Mouse (Mus musculus): ENCODE measurements around the gene Clk4. TPM values are rescaled to one million over a fixed set of nuclear protein-coding genes. Genes with fewer than 3 reads are reported as not detected.

Clk4 gene
- total RNA-seq, 1 experiment from 2014 or later = 457 TPM

DNA sequence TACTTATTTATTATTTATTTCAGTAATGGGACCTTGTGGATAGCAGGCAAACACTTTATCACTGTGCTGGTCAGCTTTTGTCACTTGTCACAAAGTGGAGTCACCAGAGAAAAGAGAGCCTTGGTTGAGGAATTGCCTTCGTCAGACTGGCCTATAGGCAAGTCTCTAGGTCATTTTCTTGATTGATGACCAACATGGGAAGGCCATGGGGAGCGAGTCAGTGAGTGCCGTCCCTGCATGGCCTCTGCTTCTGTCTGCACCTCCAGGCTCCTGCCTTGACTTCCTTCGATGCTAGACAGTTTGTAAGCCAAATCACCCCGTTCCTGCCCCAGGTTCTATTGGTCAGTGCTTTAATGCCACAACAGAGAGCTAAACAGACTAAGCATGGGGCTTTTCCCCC, 40.9 kb downstream of the Clk4 start:
- ATAC-seq (replicated peaks; ENCODE audit: insufficient number of reproducible peaks, low FRiP score, low TSS enrichment, poor library complexity, severe bottlenecking) = no peak

DNA sequence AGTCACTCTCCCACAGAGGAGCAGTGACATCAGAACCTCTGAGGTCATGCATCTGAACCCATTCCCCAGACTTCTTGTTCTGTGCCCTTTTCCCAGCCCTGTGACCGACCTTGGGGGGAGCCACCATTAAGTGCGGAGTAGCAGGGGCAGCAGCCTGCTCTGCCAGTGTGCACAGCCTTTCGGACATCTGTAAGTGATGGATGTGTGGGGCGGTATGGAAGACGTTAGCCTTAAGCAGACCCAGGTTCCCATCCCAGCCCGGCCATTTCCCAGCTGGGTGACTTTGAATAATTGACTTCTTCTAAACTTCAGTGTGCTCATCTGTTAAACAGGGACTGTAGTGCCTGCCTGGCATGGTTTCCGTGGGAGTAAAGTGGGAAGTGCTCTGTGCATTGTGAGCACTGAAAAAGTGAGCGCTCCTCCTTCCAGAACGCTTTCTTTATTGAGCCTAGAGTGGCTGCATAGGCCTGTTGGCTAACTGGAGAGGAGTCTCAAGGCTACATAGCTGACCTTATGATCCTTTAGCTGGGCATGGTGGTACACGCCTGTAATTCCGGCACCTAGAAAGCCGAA, 42.5 kb downstream of the Clk4 start:
- no peak for ATAC-seq (replicated peaks; ENCODE audit: insufficient number of reproducible peaks, low FRiP score, low TSS enrichment, poor library complexity, severe bottlenecking)

DNA sequence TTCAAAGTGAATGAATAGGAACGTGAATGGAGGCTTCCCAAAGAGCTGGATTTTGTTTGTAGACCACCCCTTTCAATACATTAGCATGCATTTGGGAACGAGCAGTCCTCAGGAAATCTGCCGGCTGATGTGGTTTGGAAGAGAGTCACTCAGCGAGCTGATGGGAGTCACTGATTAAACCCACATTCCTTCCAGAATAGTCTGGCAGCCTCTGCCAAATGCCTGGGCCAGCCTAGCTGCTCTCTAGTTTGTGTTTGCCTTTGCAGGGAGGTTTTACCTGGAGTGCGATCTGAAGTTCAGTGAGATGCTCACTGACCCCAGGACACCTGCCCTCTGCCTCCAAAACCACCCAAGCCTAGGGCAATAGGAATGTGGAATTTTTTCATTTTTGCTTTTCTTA, 46.8 kb downstream of the Clk4 start:
- ATAC-seq (replicated peaks; ENCODE audit: insufficient number of reproducible peaks, low FRiP score, low TSS enrichment, poor library complexity, severe bottlenecking) = no peak

DNA sequence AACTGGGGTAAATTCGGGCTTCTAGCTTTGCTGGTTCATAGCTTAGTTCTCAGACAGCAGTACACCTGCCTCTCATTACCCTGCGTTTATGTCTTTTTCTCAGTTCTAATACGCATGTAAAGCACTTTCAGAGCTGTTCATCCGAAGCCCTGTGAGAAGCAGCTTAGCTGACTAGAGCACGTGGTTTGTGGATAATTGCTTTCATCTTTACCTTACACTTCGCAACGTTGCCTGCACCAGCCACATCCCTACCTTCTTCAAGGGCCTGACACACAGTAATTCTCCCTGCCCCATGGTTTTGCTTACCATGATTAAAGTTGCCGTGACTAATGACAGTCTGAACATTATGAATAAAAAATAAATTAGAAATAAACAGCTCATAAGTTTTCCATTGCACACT, 50.3 kb downstream of the Clk4 start:
- no peak for ATAC-seq (replicated peaks; ENCODE audit: insufficient number of reproducible peaks, low FRiP score, low TSS enrichment, poor library complexity, severe bottlenecking)

DNA sequence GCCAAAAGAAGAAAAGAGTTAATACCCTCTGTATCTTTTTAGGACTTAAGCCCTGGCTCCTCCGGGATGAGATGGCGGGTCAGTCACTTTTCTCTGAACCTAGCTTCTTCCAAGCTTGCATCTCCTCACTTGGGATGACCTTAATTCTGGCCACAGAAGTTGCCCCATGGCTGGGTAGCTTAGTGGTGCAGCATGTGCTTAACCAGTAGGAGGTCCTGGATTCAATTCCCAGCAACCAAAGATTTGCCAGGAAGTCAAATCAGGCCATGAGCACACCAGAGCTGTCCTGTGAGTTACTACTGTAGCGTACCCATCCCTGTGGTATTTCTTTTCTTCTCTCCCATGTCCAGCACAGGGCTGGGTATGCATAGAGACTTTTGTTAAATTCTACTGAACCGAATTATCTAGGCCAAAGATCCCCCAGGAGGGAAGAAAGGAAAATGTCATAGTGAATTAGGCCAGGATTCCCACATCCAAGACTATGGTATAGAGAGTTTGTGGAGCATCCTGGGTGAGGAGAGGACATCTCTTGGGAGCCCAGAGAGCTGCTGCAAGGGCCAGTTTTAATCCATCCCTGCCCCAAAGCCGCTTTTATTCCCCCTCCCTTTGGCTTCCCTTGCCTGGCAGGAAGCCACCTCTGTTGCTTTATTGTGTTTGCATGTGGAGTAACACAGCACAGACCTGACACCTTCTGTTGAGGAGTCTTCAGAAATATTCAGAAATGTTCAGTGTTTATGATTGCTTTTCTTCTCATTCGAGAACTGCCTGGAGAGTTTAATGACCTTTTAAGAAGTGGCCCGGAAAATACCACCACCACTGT, 54.7 kb downstream of the Clk4 start:
- no peak for ATAC-seq (replicated peaks; ENCODE audit: insufficient number of reproducible peaks, low FRiP score, low TSS enrichment, poor library complexity, severe bottlenecking)

DNA sequence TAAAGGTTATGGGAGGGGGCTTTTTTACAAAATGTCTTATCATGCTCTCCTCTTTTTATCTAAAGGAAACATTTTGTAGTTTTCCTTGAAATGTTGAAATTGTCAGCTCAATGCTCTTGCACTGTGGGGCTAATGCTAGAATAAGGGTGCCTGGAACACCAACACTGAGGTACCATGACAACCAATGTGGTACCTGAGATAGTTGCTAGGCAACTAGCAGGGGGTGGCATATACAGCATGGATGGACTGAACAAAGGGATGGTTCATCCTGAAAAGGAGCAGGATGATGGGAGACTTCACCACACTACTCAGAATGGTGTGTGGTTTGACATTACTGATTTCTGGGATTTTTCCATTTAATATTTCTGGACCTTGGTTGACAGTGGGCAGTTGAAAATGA, 59.1 kb downstream of the Clk4 start:
- no peak for ATAC-seq (replicated peaks; ENCODE audit: insufficient number of reproducible peaks, low FRiP score, low TSS enrichment, poor library complexity, severe bottlenecking)

DNA sequence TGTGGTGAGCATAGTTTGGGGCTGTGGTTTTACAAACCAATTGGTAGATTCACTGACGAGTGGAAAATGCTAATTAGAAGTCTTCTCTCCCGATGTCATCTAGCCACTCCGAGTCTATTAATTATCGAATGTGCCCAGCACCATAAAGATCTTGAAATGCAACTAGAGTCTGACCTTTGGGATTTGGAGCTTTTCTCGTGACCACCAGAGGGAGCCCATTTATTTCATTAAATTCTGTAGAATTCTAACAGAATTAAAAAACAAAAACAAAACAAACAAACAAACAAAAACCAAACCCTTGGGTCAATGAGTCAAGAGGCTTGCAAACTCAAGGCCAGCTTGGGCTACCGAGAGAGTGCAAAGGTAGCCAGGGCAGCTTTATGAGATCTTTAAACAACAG, 65.4 kb downstream of the Clk4 start:
- no peak for ATAC-seq (replicated peaks; ENCODE audit: insufficient number of reproducible peaks, low FRiP score, low TSS enrichment, poor library complexity, severe bottlenecking)

DNA sequence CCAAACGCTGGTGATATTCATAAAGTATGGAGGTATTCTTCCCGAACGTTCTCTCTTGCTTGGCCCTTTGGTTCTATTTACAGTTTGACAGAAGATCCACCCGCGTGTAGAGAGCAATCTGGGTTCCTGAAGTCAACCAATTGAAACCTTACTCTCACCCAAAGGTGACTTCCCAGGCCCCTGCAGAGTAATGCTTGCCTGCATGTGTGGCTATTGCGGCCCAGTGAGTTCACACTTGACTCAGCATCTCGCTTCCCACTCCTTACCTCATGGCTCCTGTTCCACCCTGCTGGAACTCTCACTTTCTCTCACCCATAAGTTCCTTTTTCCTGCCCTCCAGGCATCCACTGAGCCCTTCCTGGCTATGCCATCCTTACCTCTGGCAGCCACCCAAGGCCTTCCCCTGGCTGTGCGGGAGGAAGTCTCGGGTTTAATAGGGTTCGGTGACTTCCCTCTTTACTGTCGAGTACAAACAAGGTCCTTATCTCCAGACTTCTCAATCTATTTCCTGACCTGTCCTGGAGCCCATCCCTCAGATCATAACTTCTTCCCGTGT, 66.9 kb downstream of the Clk4 start:
- ATAC-seq (replicated peaks; ENCODE audit: insufficient number of reproducible peaks, low FRiP score, low TSS enrichment, poor library complexity, severe bottlenecking) = no peak

DNA sequence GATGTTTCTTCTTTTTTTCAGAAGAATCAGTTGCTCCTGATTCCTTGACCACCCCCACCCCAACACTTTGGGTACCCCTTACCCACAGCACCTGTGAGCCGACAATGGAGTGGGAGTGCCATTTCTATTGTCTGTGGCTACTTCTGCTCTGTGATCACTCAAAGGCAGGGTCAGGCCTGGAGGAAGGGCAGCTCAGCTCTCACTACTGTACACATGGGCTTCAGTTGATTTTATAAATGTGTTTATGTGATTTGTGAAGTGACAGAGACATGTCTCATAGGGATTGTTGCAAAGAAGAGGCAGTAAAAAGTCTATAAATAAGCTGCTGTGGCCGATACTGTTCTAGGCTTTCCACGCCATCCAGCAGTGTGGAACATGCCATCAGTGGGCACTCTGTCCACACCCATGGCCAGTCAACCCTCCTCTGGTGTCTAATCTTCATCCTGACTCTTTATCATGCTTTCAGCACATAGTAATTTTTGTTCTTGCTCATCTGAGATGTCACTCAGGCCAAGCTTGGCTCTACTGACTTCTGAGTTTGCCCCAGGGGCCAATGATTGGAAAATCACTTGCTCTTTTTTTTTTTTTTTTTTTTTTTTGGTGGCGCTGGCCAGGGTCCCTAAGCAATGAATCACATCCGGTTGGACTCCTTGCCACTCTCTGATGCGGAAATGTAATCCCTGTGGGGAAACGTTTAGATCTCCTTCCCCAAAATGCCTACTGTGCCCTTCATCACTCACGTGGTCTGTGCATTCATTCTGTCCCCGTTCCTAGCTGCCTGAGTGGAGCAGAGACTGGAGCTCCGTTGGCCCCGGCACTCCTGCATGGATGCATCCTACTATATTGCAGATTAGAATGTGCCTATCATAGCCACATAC, 68.5 kb downstream of the Clk4 start:
- ATAC-seq (replicated peaks; ENCODE audit: insufficient number of reproducible peaks, low FRiP score, low TSS enrichment, poor library complexity, severe bottlenecking) = no peak

Other genes with a start within 250 kb of the Clk4 start
- not detected in 3 replicates for gene Olfr54, start 247.5 kb upstream of the Clk4 start, total RNA-seq (2017)
- not detected in 3 replicates for gene Olfr1375, start 213.6 kb upstream of the Clk4 start, total RNA-seq (2017)
- gene Zfp354a, start 202.5 kb upstream of the Clk4 start, total RNA-seq (2017) = not detected in 3 replicates
- not detected in 3 replicates for gene Gm12569, start 41.3 kb upstream of the Clk4 start, total RNA-seq (2017)
- not detected in 3 replicates for gene BC049762, start 1.3 kb downstream of the Clk4 start, total RNA-seq (2017)
- gene Col23a1, start 28.2 kb downstream of the Clk4 start, total RNA-seq (2017) = 0.21 to 0.39 TPM in 2 of 3 replicates, not detected in the other

Measured in monocyte, adult 5-6 weeks (primary cell).